Mouse (Mus musculus) spleen, adult 2 months (tissue): ENCODE results near the gene Qrsl1. TPM values are rescaled to one million over a fixed set of nuclear protein-coding genes. Genes with fewer than 3 reads are reported as not detected.

Experiments used
- DNase-seq, 2 experiments: peaks; one replicate each; pipeline versions ENCODE4 v3.0.0 to v3.0.0-alpha.2; 2012 to 2021; ENCODE audit warnings: low spot score in 2 of 2, low read depth in 1 of 2
- H3K27ac ChIP-seq: fragments of 200-500 bp; 2 replicates; pipeline ENCODE4 v1.5.1; 2012; ENCODE audit warnings: low read length, inconsistent platforms; ENCODE audit not compliant: insufficient read depth
- H3K27me3 ChIP-seq: fragments of 200-500 bp; 2 replicates; pipeline ENCODE4 v1.6.1; 2012; ENCODE audit warnings: mild to moderate bottlenecking, moderate library complexity, low read length, inconsistent platforms; ENCODE audit not compliant: control insufficient read depth, insufficient read depth
- H3K36me3 ChIP-seq: fragments of 200-500 bp; 2 replicates; pipeline ENCODE4 v1.6.1; 2012; ENCODE audit warnings: mild to moderate bottlenecking, low read length, inconsistent platforms; ENCODE audit not compliant: control insufficient read depth, insufficient read depth
- H3K4me1 ChIP-seq: fragments of 200-500 bp; 2 replicates; pipeline ENCODE4 v1.6.1; 2011; ENCODE audit warnings: inconsistent platforms; ENCODE audit not compliant: control insufficient read depth, insufficient read depth, insufficient read length
- H3K4me3 ChIP-seq: fragments of 200-500 bp; 2 replicates; pipeline ENCODE4 v1.5.1; 2011; ENCODE audit warnings: mild to moderate bottlenecking, inconsistent platforms; ENCODE audit not compliant: insufficient read depth, insufficient read length; ENCODE audit errors: extremely low read depth
- CTCF ChIP-seq: fragments of 200-500 bp; IDR thresholded peaks from 2 replicates; pipeline ENCODE4 v1.5.1; 2011; ENCODE audit warnings: mild to moderate bottlenecking, inconsistent platforms; ENCODE audit not compliant: insufficient read depth, insufficient read length, insufficient replicate concordance; ENCODE audit errors: extremely low read depth
- POLR2A ChIP-seq: fragments of 200-500 bp; IDR thresholded peaks from 2 replicates; pipeline ENCODE4 v1.6.1; 2011; ENCODE audit warnings: low read depth, low read length, inconsistent platforms
- WGBS: fragments of 180-500 bp; shearing (Covaris S2); methylation state at CpG from one replicate; pipeline ENCODE4 v1.1.7; 2018; 5-methylcytosine and 5-hydroxymethylcytosine counted together
- polyA plus RNA-seq: library from polyadenylated mRNA; depleted of rRNA; stranded (reverse); fragments of >200 nt; gene quantifications from 2 replicates; pipeline ENCODE4 v1.2.3, GENCODE M21; 2012

Gene Qrsl1
- polyA plus RNA-seq, 1 experiment = 9.4 TPM

DNA sequence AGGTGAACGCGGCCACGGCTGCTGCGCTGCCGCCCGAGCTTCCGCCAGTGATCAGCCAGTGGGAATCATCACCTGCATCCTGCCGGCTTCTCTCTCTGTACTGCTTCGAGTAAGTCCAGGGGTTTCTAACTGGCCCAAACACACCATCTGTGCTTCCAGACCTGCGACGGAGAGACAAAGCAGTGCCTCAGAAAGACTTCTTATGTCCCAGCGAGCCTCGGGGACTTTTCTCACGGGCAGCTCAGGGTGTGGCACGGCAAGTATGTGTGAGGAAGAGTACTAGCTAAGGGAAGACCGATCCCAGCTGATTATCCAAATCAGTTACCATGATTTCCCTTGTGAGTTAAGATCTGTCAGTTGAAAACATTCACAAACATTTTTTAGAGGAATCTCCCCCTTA, 12.6 kb downstream of the Qrsl1 start:
- no peak for DNase-seq
- no peak for TF ChIP-seq CTCF
- no peak for TF ChIP-seq POLR2A
- H3K27me3 ChIP-seq = no peaks in the 10 kb centered on the region
- H3K36me3 ChIP-seq = peaks cover 21% of the 10 kb centered on the region
- H3K27ac ChIP-seq = no peak overlapping the region
- 95% methylated on average over 16 of the region's 16 CpGs for WGBS
- H3K4me3 ChIP-seq = no peak overlapping the region
- H3K4me1 ChIP-seq = no peaks in the 10 kb centered on the region

DNA sequence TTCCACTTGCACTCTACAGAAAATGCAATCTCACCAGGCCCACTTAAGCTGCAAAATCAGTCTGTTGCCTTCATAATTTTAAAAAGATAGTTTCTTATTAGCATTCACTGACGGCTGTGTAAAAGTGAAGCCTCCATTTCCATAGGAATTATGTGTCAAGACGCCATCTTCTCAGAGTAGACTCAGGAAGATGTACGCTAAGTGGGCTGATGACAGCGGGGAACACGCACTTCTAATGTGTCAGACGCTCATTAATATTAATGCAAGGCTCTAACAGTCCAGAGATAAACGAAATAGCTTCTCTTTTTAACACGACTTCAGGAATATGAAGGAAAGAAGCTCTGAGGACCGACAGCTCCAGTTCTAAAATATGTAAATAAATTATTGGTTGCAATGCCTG, 13.9 kb downstream of the Qrsl1 start:
- 93% methylated on average over 9 of the region's 9 CpGs for WGBS

DNA sequence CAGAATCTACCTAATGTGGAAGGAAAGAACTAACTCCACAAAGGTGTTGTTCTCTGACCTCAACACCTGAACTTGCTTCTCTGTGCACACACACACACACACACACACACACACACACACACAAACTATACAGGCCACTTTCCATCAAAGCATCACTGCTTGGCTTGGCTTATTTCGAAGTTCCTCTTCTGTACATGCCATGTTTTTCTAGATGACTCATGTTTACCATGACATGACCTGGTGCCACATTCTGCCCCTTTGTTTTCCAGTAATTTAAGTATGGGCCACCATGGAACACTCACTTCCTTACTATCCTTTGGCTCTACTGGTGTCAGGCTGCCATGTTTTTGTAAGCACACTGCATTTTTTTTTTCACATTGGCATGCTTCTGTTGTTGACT, 30.1 kb downstream of the Qrsl1 start:
- DNase-seq = peak in 1 of 2 experiments; percentile 26
- Histone ChIP-seq H3K27ac (no peak overlapping the region), H3K4me1 (peaks cover 14% of the 10 kb centered on the region), H3K27me3 (no peaks in the 10 kb centered on the region), H3K4me3 (no peak overlapping the region), H3K36me3 (no peaks in the 10 kb centered on the region)
- 81% methylated on average over 1 of the region's 1 CpGs for WGBS
- TF ChIP-seq CTCF (no peak), POLR2A (no peak)

More for the DNA sequence above, 13.9 kb downstream of the Qrsl1 start:
- Histone ChIP-seq H3K4me1 (no peaks in the 10 kb centered on the region), H3K36me3 (peaks cover 20% of the 10 kb centered on the region), H3K4me3 (no peak overlapping the region), H3K27ac (no peak overlapping the region), H3K27me3 (no peaks in the 10 kb centered on the region)
- no peak for DNase-seq
- no peak for TF ChIP-seq POLR2A

DNA sequence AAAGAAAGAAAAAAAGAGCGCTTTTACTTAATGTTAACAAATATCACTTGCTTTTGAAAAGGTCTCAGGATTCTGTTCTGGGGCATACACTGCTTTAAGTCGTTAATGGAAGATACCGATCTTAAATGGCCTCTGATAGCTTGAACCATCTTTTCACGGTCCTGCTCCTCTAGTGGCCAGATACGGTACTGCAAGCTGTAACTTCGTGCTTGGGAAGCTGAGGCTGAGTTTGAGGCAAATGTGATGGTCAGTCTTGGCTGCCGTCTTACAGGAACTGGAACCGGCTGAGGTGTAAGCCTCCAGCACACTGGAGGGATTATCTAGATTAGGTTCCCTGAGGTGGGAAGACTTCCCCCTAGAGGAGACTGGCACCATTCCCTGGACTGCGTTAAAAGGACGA, 30.8 kb downstream of the Qrsl1 start:
- Histone ChIP-seq H3K4me3 (no peak overlapping the region), H3K27me3 (no peaks in the 10 kb centered on the region), H3K36me3 (no peaks in the 10 kb centered on the region), H3K4me1 (peaks cover 11% of the 10 kb centered on the region), H3K27ac (no peak overlapping the region)
- DNase-seq = peak in 1 of 2 experiments; percentile 29
- WGBS = 80% methylated on average over 10 of the region's 10 CpGs
- no peak for TF ChIP-seq POLR2A
- TF ChIP-seq CTCF = peak; percentile 64; the same call in 1 of the 2 replicates

DNA sequence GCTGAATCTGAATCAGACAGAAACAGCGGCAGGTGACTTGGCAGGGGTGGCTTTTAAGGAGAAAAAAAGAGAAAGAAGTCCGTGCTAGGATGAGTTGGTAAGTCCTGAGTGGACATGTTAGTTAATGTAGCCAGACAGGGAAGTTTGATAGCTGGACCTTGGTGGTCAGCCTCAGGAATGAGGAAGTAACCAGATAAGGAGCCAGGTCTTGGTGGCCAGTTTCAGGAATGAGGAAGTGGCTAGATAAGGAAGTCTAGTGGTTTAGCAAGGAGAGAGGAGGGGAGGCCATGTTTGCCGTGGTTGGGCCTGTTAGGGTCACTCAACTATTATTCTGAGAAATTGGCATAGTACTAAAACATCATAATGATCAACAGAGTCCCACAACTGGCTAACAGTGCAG, 45.2 kb downstream of the Qrsl1 start:
- DNase-seq = no peak
- peaks cover 4% of the 10 kb centered on the region; the same call in 1 of the 2 replicates for H3K4me1 ChIP-seq
- H3K36me3 ChIP-seq = no peaks in the 10 kb centered on the region
- WGBS = 54% methylated on average over 3 of the region's 3 CpGs
- TF ChIP-seq POLR2A (no peak), CTCF (no peak)
- H3K27me3 ChIP-seq = no peaks in the 10 kb centered on the region
- no peak overlapping the region for H3K4me3 ChIP-seq
- no peak overlapping the region for H3K27ac ChIP-seq

DNA sequence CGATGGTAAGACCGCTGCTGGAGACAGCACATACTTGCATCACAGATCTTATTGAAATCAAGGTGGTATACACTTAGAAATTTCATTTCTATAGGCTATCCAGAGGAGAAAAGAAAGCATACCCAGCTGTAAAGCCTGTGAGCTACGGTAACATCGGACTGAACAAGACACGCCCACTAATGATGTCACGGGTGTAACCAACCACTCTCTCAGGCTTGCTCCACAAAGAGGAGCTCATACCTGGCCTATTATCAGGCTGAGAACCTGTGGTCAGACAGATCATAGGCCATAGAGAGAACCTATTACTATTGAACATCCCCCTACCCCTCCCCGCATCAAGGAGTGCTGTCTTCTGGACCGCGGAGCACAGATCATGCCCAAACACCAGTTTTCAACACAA, 45.6 kb downstream of the Qrsl1 start:
- Histone ChIP-seq H3K27me3 (no peaks in the 10 kb centered on the region), H3K27ac (no peak overlapping the region), H3K4me3 (no peak overlapping the region), H3K4me1 (peaks cover 4% of the 10 kb centered on the region; the same call in 1 of the 2 replicates), H3K36me3 (no peaks in the 10 kb centered on the region)
- WGBS = 84% methylated on average over 9 of the region's 9 CpGs
- DNase-seq = no peak
- TF ChIP-seq POLR2A (no peak), CTCF (no peak)

DNA sequence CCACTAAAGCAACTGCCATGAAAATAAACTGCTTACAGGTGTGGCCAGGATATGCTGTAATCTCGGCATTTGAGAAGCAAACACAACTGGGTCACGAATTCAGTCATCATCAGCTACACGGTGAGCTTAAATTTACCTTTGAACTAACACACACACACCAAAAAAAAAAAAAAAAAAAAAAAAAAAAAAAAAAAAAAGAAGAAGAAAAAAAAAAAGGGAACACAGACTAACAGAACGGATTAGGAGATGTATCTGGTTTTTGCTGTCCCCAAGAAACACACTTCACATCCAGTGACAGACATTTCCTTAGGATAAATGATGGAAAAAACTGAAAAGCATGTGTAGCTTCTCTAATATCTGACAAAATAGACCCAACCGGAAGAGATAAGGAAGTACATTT, 49.6 kb downstream of the Qrsl1 start:
- Histone ChIP-seq H3K36me3 (no peaks in the 10 kb centered on the region), H3K4me3 (no peak overlapping the region), H3K4me1 (peaks cover 4% of the 10 kb centered on the region; the same call in 1 of the 2 replicates), H3K27me3 (no peaks in the 10 kb centered on the region), H3K27ac (no peak overlapping the region)
- WGBS = 58% methylated on average over 5 of the region's 5 CpGs
- no peak for DNase-seq
- no peak for TF ChIP-seq CTCF
- no peak for TF ChIP-seq POLR2A
